Mouse (Mus musculus) liver, embryonic 14.5 days (tissue): Measurements from ENCODE around the gene Ggt6.

Source experiments
- CTCF ChIP-seq: IDR thresholded peaks from 2 replicates; pipeline ENCODE4 v1.5.1; 2016; ENCODE audit warnings: antibody characterized with exemption, low read depth, control low read depth
- EP300 ChIP-seq: IDR thresholded peaks from 2 replicates; pipeline ENCODE4 v1.6.1; 2016; ENCODE audit warnings: antibody characterized with exemption, low read depth

GRCm38 (mm10) chr11:72428694-72429093 lies 6.6 kb upstream of the Ggt6 start:
- no peak for TF ChIP-seq EP300
- peak; percentile 74 for TF ChIP-seq CTCF
